Mouse (Mus musculus): ENCODE measurements around the gene Gm49318. TPM values are rescaled to one million over a fixed set of nuclear protein-coding genes. Genes with fewer than 3 reads are reported as not detected.

The Gm49318 gene
- total RNA-seq (2023) = not detected in 4 replicates

GRCm38 (mm10) chr9:22070791-22071573 is at the start of gene Gm49318, which contains the start of gene Zfp653:
Gm49318 (minus strand) TSS chr9:22071259.
Zfp653 (minus strand) TSS chr9:22071376.

DNA sequence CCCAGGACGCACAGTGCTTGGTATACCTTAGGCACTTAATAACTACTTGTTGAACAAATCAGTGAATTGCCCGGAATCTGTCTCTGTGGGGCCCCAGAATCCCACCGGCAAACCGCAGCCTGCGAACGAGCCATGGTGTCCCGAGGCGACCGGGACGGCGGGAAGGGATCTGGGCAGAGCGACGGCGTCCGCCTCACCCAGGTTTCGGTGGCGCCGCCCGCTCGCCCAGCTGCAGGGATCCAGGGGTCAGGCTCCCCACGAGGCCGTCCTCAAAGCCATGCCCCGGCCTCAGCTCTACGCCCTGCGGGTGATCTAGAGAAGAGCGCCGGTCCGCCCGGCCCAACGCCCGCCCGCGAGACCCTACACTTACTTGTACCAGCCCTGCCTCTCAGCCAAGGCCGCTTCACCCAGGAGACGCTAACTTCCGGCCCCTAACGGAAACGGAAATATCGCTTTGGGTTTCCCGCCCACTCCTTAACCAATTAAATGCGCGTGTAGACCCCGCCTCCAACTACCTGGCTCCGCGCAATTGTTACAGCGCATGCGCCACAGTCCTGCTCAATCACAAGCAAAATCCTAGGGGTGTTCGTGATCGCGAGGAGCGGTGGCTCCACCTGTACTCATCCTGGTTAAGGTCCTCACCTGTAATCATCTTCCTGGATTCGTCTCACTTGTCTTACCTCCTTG is 45.8 kb upstream of the Gm49318 start, which contains the start of gene Elof1:
Gene Elof1, minus strand, starts transcription at position 433 of the 687 bp plus-strand sequence.

DNA sequence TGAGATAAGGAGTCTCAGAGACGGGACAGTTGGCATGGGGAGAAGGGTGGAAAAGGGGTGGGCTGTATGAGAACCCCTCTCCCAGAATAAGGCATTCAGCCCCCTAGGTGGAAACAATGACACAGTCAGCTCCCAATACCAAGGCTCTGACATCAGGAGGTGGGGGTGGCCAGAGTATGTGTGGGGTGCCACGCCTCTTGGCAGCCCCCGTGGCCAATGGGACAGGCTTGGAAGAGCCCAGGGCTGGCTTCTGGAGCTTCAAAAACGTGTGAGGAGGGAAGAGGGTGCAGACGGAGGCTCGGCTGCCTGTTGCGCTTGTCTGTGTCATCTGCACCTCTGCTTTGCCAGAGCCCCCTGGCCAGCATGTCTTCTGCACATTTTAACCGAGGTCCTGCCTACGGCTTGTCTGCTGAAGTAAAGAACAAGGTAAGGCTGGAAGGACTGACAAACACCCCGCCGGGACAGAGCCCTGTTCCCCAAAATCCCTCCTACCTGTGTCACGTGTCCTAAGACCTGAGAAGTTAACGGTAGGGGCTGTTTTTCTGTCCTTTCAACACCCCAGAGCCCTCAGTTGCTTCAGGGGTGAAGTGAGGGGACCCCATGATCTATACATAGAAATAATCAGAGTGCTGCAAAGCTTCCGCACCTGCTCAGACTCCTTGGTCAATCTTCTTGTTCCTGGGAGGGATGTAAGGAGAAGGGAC is 28.1 kb upstream of the Gm49318 start, which contains the start of gene Cnn1:
Gene Cnn1, plus strand, starts transcription at position 224 of the 704 bp plus-strand sequence.

GRCm38 (mm10) chr9:22085022-22085834 is 14.2 kb upstream of the Gm49318 start, which contains the start of gene Ecsit:
Ecsit (minus strand) TSS chr9:22085438.

GRCm38 (mm10) chr9:22051958-22052254 is 19.2 kb downstream of the Gm49318 start, which contains the start of gene Elavl3:
Elavl3 (minus strand) TSS chr9:22052023.

DNA sequence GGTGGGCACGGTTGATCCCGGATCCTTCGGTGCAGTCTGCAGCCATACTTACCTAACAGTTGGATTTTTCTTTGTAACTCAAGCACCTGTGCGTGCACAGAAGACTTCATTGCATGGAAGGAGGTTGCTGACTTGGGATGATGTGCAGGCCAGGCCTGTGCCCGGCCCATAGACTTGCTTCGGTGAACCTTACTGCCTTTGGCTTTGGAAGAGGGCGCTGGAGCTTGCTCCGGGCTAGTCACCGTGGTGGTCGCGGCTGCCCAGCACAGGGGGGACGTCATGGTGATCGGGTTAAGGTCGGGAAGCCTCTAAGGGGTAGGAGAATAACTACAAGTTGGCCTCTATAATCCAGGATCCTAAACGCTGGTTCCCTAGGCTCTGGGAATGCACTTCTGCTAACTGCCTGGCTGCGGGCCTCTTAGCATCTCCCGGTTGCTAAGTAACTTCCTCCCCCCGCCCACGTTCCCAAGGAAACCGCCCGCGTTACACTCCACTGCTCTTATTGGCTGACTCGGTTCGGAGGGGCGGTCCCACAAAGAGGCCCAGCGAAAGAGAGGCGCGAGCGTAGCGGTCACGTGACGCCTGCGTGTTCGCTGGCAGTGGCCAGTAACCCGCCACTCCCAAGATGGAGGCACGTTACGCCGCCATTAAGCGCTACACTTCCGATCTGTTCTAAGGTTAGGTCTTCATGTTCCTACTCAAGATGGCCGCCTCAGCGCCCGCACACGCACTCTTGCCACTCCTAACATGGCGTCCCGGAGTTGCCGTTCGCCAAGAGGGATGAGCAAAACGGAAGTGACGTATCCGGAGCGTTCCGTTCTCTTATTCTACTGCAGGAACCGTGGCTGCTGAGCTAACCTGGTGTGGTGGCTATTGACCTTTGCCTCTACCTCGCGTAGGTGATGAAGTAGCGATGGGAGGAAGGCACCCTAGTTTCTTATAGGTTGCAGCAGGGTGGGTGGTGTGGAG is 68.6 kb downstream of the Gm49318 start, which contains the start of the genes Ccdc151 and Prkcsh:
Gene Ccdc151, minus strand, starts transcription at position 441 of the 969 bp plus-strand sequence.
Gene Prkcsh, plus strand, starts transcription at position 613 of the 969 bp plus-strand sequence.

DNA sequence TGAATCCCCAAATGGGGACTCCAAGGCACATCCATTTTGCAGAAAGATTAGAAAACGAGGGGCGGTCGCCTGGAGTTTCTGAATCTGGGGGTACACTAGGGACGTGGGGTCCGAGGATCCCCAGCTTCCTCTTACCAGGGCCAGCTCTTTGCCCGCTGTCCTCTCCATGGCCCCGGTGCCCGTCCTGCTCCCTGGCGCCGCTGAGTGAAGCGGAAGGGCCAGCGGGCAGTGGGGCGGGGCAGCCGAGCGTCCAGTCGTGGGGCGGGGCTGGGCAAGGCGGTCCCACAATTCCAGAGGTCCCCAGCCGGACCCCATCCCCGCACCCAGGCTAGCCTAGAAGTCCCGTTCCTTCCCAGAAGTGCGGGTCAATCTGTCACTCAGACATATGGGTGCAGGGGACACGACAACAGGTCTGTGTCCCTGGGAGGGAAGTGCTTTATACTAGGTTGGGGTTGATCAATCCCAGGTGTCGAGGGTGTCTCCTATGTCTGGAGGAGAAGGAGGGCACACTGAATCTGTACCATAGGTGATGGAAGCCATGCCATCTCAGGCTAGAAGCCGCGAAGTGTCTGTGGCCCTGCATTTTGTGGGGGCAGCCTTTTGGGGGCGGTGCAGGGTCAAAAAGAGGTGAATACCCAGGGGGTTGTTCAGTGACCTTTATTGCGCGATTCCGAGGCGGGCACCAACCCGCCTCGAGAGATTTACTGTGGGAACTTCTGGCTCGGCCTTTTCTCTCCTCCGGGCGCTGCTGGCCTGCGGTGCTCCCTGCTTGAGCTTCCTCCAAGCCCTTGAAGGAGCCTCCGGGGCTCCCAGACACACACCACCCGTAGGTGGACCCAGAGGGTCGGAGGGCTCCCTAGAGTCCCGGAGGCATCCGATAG is 81.6 kb downstream of the Gm49318 start, which contains the start of gene Rgl3:
Gene Rgl3, minus strand, starts transcription at position 217 of the 881 bp plus-strand sequence.

Other genes with a start within 250 kb of the Gm49318 start
- gene Angptl8, start 235.7 kb downstream of the Gm49318 start, total RNA-seq (2023) = not detected in 4 replicates
- 13.1 to 17.6 TPM (median 16.5 TPM) in 4 replicates for gene Dock6, start 218.6 kb downstream of the Gm49318 start, total RNA-seq (2023)
- 3.3 to 5.5 TPM (median 3.6 TPM) in 4 replicates for gene Rab3d, start 153.1 kb downstream of the Gm49318 start, total RNA-seq (2023)
- 0.89 TPM in 1 of 4 replicates, not detected in the others for gene Ccdc159, start 143.8 kb downstream of the Gm49318 start, total RNA-seq (2023)
- 0.95 to 1.5 TPM in 2 of 4 replicates, not detected in the others for gene Tmem205, start 143.7 kb downstream of the Gm49318 start, total RNA-seq (2023)
- 1.3 to 1.4 TPM (median 1.3 TPM) in 4 replicates for gene Plppr2, start 134.2 kb downstream of the Gm49318 start, total RNA-seq (2023)
- 7.7 to 11.2 TPM (median 9.9 TPM) in 4 replicates for gene Swsap1, start 115.5 kb downstream of the Gm49318 start, total RNA-seq (2023)
- gene Epor, start 107.8 kb downstream of the Gm49318 start, total RNA-seq (2023) = not detected in 4 replicates
- not detected in 4 replicates for gene Rgl3, start 81.8 kb downstream of the Gm49318 start, total RNA-seq (2023)
- gene Ccdc151, start 68.6 kb downstream of the Gm49318 start, total RNA-seq (2023) = not detected in 4 replicates
- 64.4 to 73.1 TPM (median 72.2 TPM) in 4 replicates for gene Prkcsh, start 68.5 kb downstream of the Gm49318 start, total RNA-seq (2023)
- gene Elavl3, start 19.2 kb downstream of the Gm49318 start, total RNA-seq (2023) = not detected in 4 replicates
- gene Zfp653, start 117 bp upstream of the Gm49318 start, total RNA-seq (2023) = 28.4 to 35.4 TPM (median 33.4 TPM) in 4 replicates
- 17.8 to 24.6 TPM (median 20.1 TPM) in 4 replicates for gene Ecsit, start 14.2 kb upstream of the Gm49318 start, total RNA-seq (2023)
- gene Cnn1, start 28.0 kb upstream of the Gm49318 start, total RNA-seq (2023) = not detected in 4 replicates
- 32.6 to 40.3 TPM (median 38.1 TPM) in 4 replicates for gene Elof1, start 45.9 kb upstream of the Gm49318 start, total RNA-seq (2023)
- 180 to 182 TPM (median 181 TPM) in 4 replicates for gene Acp5, start 64.5 kb upstream of the Gm49318 start, total RNA-seq (2023)
- 9.4 to 13.4 TPM (median 12.8 TPM) in 4 replicates for gene Pigyl, start 85.6 kb upstream of the Gm49318 start, total RNA-seq (2023)
- gene Zfp872, start 116.8 kb upstream of the Gm49318 start, total RNA-seq (2023) = not detected in 4 replicates
- gene Zfp809, start 154.5 kb upstream of the Gm49318 start, total RNA-seq (2023) = 30.0 to 35.4 TPM (median 32.2 TPM) in 4 replicates
- gene Zfp599, start 188.6 kb upstream of the Gm49318 start, total RNA-seq (2023) = 2.0 to 3.0 TPM (median 2.6 TPM) in 4 replicates
- gene Zfp810, start 236.4 kb upstream of the Gm49318 start, total RNA-seq (2023) = 14.5 to 15.2 TPM (median 14.8 TPM) in 4 replicates

All from B cell, adult 62 days (primary cell).